22 mouse cellular contexts compared by ENCODE assay signal in genomic region chr17:65550357-65550756, GRCm38 (mm10). TPM values are rescaled to one million over a fixed set of nuclear protein-coding genes. Genes with fewer than 3 reads are reported as not detected.
"Had no signal": no experiment of that assay in that cellular context is flagged by ENCODE, and none has a peak within 500 bp of the region (broad histone marks: within the 10 kb centered on the region; RNA-seq: fewer than 3 reads in every experiment).

No protein-coding gene starts in this region.

- DNase-seq: retina, postnatal 1 day; right cerebral cortex, adult 18-20 months; right cerebral cortex, postnatal 14 days; right cerebral cortex, postnatal 25 days; right cerebral cortex, postnatal 4 days; spleen, adult 18-20 months; thymus, adult 18-20 months; thymus, adult 2 months; thymus, postnatal 14 days; thymus, postnatal 25 days; thymus, postnatal 36 days; thymus, postnatal 4 days had no signal

- H3K4me2 ChIP-seq: neural tube, embryonic 13.5 days; neural tube, embryonic 15.5 days; stomach, embryonic 15.5 days had no signal

- H3K4me3 ChIP-seq: neural tube, embryonic 13.5 days; neural tube, embryonic 15.5 days; stomach, embryonic 15.5 days had no signal

- H3K4me1 ChIP-seq: neural tube, embryonic 13.5 days; neural tube, embryonic 15.5 days had no signal

- H3K36me3 ChIP-seq: neural tube, embryonic 13.5 days; neural tube, embryonic 15.5 days; stomach, embryonic 15.5 days had no signal

- H3K9ac ChIP-seq: neural tube, embryonic 13.5 days; neural tube, embryonic 15.5 days; stomach, embryonic 15.5 days had no signal

- H3K9me3 ChIP-seq: neural tube, embryonic 13.5 days; neural tube, embryonic 15.5 days; stomach, embryonic 15.5 days had no signal

- H3K27ac ChIP-seq: neural tube, embryonic 13.5 days; neural tube, embryonic 15.5 days; stomach, embryonic 15.5 days; stomach, postnatal 0 days had no signal

- H3K27me3 ChIP-seq: neural tube, embryonic 13.5 days; neural tube, embryonic 15.5 days; stomach, embryonic 15.5 days had no signal

RNA-seq across cellular contexts. Expression of gene Tmem232, which starts 9.8 kb away (rescaled TPM):
- total RNA-seq: neutrophil, adult 5-6 weeks had no signal
- polyA plus RNA-seq: small intestine, adult 2 months; spleen, adult 2 months; stomach, embryonic 14.5 days; stomach, embryonic 16.5 days; stomach, postnatal 0 days; thymus, adult 2 months; thymus, postnatal 0 days had no signal
